Mouse (Mus musculus): Measurements from ENCODE around the gene Ube2c. TPM values are rescaled to one million over a fixed set of nuclear protein-coding genes. Genes with fewer than 3 reads are reported as not detected.
A peak's percentile ranks its signal among the peaks of the same experiment; 100 is the strongest.

Gene Ube2c
- polyA plus RNA-seq, 1 experiment from 2014 or later = 388 TPM

- WGBS = 61% methylated on average over 4 of the region's 4 CpGs
- ATAC-seq (ENCODE audit: insufficient number of reproducible peaks, insufficient read depth, low FRiP score, low read depth) = no peak
- H3K27me3 ChIP-seq (ENCODE audit: control insufficient read depth, insufficient read depth, low read length) = 0 out of 2 replicates have a peak, but pooled peaks cover under 1% of the 10 kb centered on the region
- H3K4me2 ChIP-seq (ENCODE audit: low read length) = no peak overlapping the region
- no peak overlapping the region for H3K4me3 ChIP-seq (ENCODE audit: control insufficient read depth in 1 of 2, insufficient read depth in 1 of 2, low read depth in 1 of 2, low read length in 2 of 2)
- H3K9me3 ChIP-seq (ENCODE audit: control insufficient read depth, low read length) = no peaks in the 10 kb centered on the region
- H3K9ac ChIP-seq (ENCODE audit: low read length) = no peak overlapping the region
- peaks cover 3 to 9% of the 10 kb centered on the region in 2 experiments for H3K4me1 ChIP-seq (ENCODE audit: control insufficient read depth in 2 of 2, insufficient read depth in 2 of 2, low read length in 2 of 2)
- no peaks in the 10 kb centered on the region for H3K36me3 ChIP-seq (ENCODE audit: control insufficient read depth, insufficient read depth, low read length)
- H3K27ac ChIP-seq (replicated peaks in 1 of 2; ENCODE audit: control insufficient read depth in 1 of 2, insufficient read depth in 1 of 2, low read depth in 2 of 2, low read length in 2 of 2) = no peak overlapping the region
Observed at GRCm38 (mm10) chr2:164781876-164782275, 12.2 kb downstream of the Ube2c start.

DNA sequence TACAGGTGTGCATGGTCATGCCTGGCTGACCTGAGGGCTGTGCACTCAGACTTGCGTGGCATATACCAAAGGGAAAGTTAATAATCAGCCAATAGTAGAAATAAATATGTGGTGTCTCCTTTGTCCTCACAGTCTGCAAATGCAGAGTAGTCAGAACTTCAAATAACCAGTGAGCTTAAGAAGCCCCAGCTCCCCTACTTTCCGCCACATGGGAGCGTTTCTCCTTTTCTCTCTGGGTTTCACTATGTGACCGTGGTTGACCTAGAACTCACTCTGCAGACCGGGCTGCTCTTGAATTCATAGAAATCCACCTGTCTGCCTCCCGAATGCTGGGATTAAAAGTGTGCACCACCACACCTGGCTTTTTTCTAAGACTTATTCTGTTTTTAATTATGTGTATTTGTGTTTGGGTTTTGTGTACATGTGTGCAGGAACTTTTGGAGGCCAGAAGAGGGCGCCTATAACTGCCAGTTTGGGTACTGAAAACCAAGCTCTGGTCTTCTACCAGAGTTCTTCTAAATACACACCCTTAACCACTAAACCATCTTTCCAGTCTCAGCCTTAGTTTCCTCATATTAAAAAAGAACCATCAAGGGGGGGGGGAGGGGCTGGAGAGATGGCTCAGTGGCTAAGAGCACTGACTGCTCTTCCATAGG is 14.4 kb downstream of the Ube2c start:
- Histone ChIP-seq H3K36me3 (ENCODE audit: control insufficient read depth, insufficient read depth, low read length) (peaks cover 9% of the 10 kb centered on the region), H3K27me3 (ENCODE audit: control insufficient read depth, insufficient read depth, low read length) (no peaks in the 10 kb centered on the region), H3K4me2 (ENCODE audit: low read length) (no peak overlapping the region), H3K4me1 (ENCODE audit: control insufficient read depth in 2 of 2, insufficient read depth in 2 of 2, low read length in 2 of 2) (peaks cover 6 to 16% of the 10 kb centered on the region in 2 experiments), H3K27ac (replicated peaks in 1 of 2; ENCODE audit: control insufficient read depth in 1 of 2, insufficient read depth in 1 of 2, low read depth in 2 of 2, low read length in 2 of 2) (no peak overlapping the region), H3K4me3 (ENCODE audit: control insufficient read depth in 1 of 2, insufficient read depth in 1 of 2, low read depth in 1 of 2, low read length in 2 of 2) (no peak overlapping the region), H3K9ac (ENCODE audit: low read length) (no peak overlapping the region), H3K9me3 (ENCODE audit: control insufficient read depth, low read length) (no peaks in the 10 kb centered on the region)
- 79% methylated on average over 7 of the region's 7 CpGs for WGBS
- no peak for ATAC-seq (ENCODE audit: insufficient number of reproducible peaks, insufficient read depth, low FRiP score, low read depth)

- Histone ChIP-seq H3K4me1 (ENCODE audit: control insufficient read depth in 2 of 2, insufficient read depth in 2 of 2, low read length in 2 of 2) (peaks cover 6 to 16% of the 10 kb centered on the region in 2 experiments), H3K36me3 (ENCODE audit: control insufficient read depth, insufficient read depth, low read length) (peaks cover 18% of the 10 kb centered on the region), H3K4me3 (ENCODE audit: control insufficient read depth in 1 of 2, insufficient read depth in 1 of 2, low read depth in 1 of 2, low read length in 2 of 2) (peak overlapping the region; percentile 56 to 75), H3K9ac (ENCODE audit: low read length) (peak overlapping the region; percentile 80), H3K27me3 (ENCODE audit: control insufficient read depth, insufficient read depth, low read length) (no peaks in the 10 kb centered on the region), H3K9me3 (ENCODE audit: control insufficient read depth, low read length) (no peaks in the 10 kb centered on the region), H3K4me2 (ENCODE audit: low read length) (peak overlapping the region; percentile 68), H3K27ac (replicated peaks in 1 of 2; ENCODE audit: control insufficient read depth in 1 of 2, insufficient read depth in 1 of 2, low read depth in 2 of 2, low read length in 2 of 2) (peak overlapping the region; percentile 82 to 85)
- ATAC-seq (ENCODE audit: insufficient number of reproducible peaks, insufficient read depth, low FRiP score, low read depth) = no peak
- WGBS = 4% methylated on average over 7 of the region's 7 CpGs
Observed at GRCm38 (mm10) chr2:164784869-164785420, 15.2 kb downstream of the Ube2c start.

- Histone ChIP-seq H3K27ac (replicated peaks in 1 of 2; ENCODE audit: control insufficient read depth in 1 of 2, insufficient read depth in 1 of 2, low read depth in 2 of 2, low read length in 2 of 2) (peak within 1 kb of the TSS; percentile 82 to 85), H3K4me3 (ENCODE audit: control insufficient read depth in 1 of 2, insufficient read depth in 1 of 2, low read depth in 1 of 2, low read length in 2 of 2) (peak within 1 kb of the TSS; percentile 56 to 75), H3K9me3 (ENCODE audit: control insufficient read depth, low read length) (no peaks in the 10 kb centered on the region), H3K27me3 (ENCODE audit: control insufficient read depth, insufficient read depth, low read length) (no peaks in the 10 kb centered on the region), H3K4me1 (ENCODE audit: control insufficient read depth in 2 of 2, insufficient read depth in 2 of 2, low read length in 2 of 2) (peaks cover 6 to 16% of the 10 kb centered on the region in 2 experiments), H3K9ac (ENCODE audit: low read length) (peak within 1 kb of the TSS; percentile 80), H3K36me3 (ENCODE audit: control insufficient read depth, insufficient read depth, low read length) (peaks cover 24% of the 10 kb centered on the region), H3K4me2 (ENCODE audit: low read length) (peak within 1 kb of the TSS; percentile 68)
- ATAC-seq (ENCODE audit: insufficient number of reproducible peaks, insufficient read depth, low FRiP score, low read depth) = peak; percentile 92
- under 1% methylated on average over 76 of the region's 89 CpGs for WGBS
Observed at GRCm38 (mm10) chr2:164785481-164786387, 16.0 kb downstream of the Ube2c start, which contains the start of gene Snx21. Gene Snx21 (plus strand): TSS chr2:164785823.

- peak overlapping the region; percentile 80 for H3K9ac ChIP-seq (ENCODE audit: low read length)
- H3K36me3 ChIP-seq (ENCODE audit: control insufficient read depth, insufficient read depth, low read length) = peaks cover 31% of the 10 kb centered on the region
- peak overlapping the region; percentile 68 for H3K4me2 ChIP-seq (ENCODE audit: low read length)
- ATAC-seq (ENCODE audit: insufficient number of reproducible peaks, insufficient read depth, low FRiP score, low read depth) = no peak
- peaks cover 6 to 16% of the 10 kb centered on the region in 2 experiments for H3K4me1 ChIP-seq (ENCODE audit: control insufficient read depth in 2 of 2, insufficient read depth in 2 of 2, low read length in 2 of 2)
- peak overlapping the region; percentile 79 to 85 for H3K27ac ChIP-seq (replicated peaks in 1 of 2; ENCODE audit: control insufficient read depth in 1 of 2, insufficient read depth in 1 of 2, low read depth in 2 of 2, low read length in 2 of 2)
- peak overlapping the region; percentile 56 to 75 for H3K4me3 ChIP-seq (ENCODE audit: control insufficient read depth in 1 of 2, insufficient read depth in 1 of 2, low read depth in 1 of 2, low read length in 2 of 2)
- H3K9me3 ChIP-seq (ENCODE audit: control insufficient read depth, low read length) = no peaks in the 10 kb centered on the region
- 3% methylated on average over 15 of the region's 15 CpGs for WGBS
- no peaks in the 10 kb centered on the region for H3K27me3 ChIP-seq (ENCODE audit: control insufficient read depth, insufficient read depth, low read length)
Observed at GRCm38 (mm10) chr2:164786388-164786885, 16.7 kb downstream of the Ube2c start.

- Histone ChIP-seq H3K9ac (ENCODE audit: low read length) (peak overlapping the region; percentile 80), H3K27me3 (ENCODE audit: control insufficient read depth, insufficient read depth, low read length) (no peaks in the 10 kb centered on the region), H3K27ac (replicated peaks in 1 of 2; ENCODE audit: control insufficient read depth in 1 of 2, insufficient read depth in 1 of 2, low read depth in 2 of 2, low read length in 2 of 2) (peak overlapping the region; percentile 79 to 85; a peak in 3 of 4 replicates), H3K36me3 (ENCODE audit: control insufficient read depth, insufficient read depth, low read length) (peaks cover 37% of the 10 kb centered on the region), H3K9me3 (ENCODE audit: control insufficient read depth, low read length) (no peaks in the 10 kb centered on the region), H3K4me1 (ENCODE audit: control insufficient read depth in 2 of 2, insufficient read depth in 2 of 2, low read length in 2 of 2) (peaks cover 6 to 16% of the 10 kb centered on the region in 2 experiments), H3K4me2 (ENCODE audit: low read length) (peak overlapping the region; percentile 68), H3K4me3 (ENCODE audit: control insufficient read depth in 1 of 2, insufficient read depth in 1 of 2, low read depth in 1 of 2, low read length in 2 of 2) (peak overlapping the region; percentile 56 to 75)
- ATAC-seq (ENCODE audit: insufficient number of reproducible peaks, insufficient read depth, low FRiP score, low read depth) = no peak
- WGBS = 80% methylated on average over 3 of the region's 3 CpGs
Observed at GRCm38 (mm10) chr2:164787032-164787431, 17.3 kb downstream of the Ube2c start.

GRCm38 (mm10) chr2:164787779-164788178 is 18.1 kb downstream of the Ube2c start:
- no peak overlapping the region for H3K9ac ChIP-seq (ENCODE audit: low read length)
- H3K27me3 ChIP-seq (ENCODE audit: control insufficient read depth, insufficient read depth, low read length) = no peaks in the 10 kb centered on the region
- no peak for ATAC-seq (ENCODE audit: insufficient number of reproducible peaks, insufficient read depth, low FRiP score, low read depth)
- peaks cover 6 to 18% of the 10 kb centered on the region in 2 experiments for H3K4me1 ChIP-seq (ENCODE audit: control insufficient read depth in 2 of 2, insufficient read depth in 2 of 2, low read length in 2 of 2)
- no peak overlapping the region for H3K27ac ChIP-seq (replicated peaks in 1 of 2; ENCODE audit: control insufficient read depth in 1 of 2, insufficient read depth in 1 of 2, low read depth in 2 of 2, low read length in 2 of 2)
- no peaks in the 10 kb centered on the region for H3K9me3 ChIP-seq (ENCODE audit: control insufficient read depth, low read length)
- H3K36me3 ChIP-seq (ENCODE audit: control insufficient read depth, insufficient read depth, low read length) = peaks cover 44% of the 10 kb centered on the region
- WGBS = 88% methylated on average over 10 of the region's 10 CpGs
- H3K4me2 ChIP-seq (ENCODE audit: low read length) = peak overlapping the region; percentile 68; the same call in 1 of the 2 replicates
- no peak overlapping the region for H3K4me3 ChIP-seq (ENCODE audit: control insufficient read depth in 1 of 2, insufficient read depth in 1 of 2, low read depth in 1 of 2, low read length in 2 of 2)

Data from heart, embryonic 14.5 days (tissue).